Mouse (Mus musculus) MEL-GATA-1-ER (cell line): ENCODE measurements around the gene Cdyl.

Source experiments
- DNase-seq: peaks from one replicate; pipeline ENCODE4 v3.0.0-alpha.2; 2012; ENCODE audit warnings: low read depth; ENCODE audit errors: extremely low read depth

Cdyl gene

GRCm38 (mm10) chr13:35659406-35659985, at the start of gene Cdyl:
Gene Cdyl, plus strand, starts transcription at chr13:35659833.
- DNase-seq: no peak

- DNase-seq: no peak
These were observed 48.9 kb upstream of the Cdyl start for GRCm38 (mm10) chr13:35610718-35611117.

DNA sequence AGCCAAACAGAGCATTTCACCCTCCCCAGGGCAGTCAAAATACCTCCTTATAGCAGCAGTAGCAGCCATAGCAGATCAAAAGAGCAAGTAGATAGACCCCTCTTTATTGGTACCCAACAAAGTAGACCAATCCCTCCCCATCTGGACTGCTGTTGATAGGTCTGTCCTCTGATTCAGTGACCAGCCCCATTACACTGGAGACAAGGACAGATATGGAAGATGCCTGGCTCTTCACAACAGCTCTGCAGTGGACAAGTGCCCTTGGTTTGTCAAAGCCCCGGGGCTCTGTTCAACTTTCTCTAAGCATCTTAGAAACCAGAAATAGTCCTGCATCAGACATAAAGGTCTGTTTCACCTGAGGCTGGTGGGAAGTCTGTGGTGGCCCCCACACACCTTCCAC, 47.1 kb upstream of the Cdyl start:
- DNase-seq: no peak

DNA sequence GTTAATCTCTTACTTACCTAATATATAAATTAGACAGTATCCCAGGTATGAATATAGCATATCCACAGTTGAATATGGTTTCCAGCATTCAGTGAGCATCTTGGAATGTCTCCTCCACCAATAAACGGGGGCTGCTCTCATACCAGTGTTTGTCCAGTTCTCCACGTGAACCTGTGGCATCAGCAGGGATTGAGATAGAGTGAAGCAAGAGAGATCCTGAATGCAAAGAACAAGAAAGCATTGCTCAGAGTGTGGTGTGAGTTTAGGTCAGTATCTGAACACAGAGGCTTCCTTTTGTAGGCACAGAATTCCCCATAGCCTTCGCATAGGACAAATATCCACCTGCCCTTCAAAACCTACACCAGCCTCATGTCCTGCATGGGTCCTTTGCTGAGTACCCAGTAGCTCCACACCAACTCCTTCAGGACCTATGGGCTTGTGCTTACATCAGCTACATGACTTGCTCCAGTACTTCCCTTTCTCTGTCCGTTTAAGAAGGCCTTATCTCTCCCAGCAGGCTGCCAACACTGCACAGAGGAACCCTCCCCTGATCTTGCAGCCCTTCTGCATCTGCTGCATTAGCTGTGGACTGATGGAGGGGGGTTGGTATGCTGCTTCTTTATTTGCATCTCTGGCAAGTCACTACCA, 44.7 kb upstream of the Cdyl start:
- peak; percentile 97 for DNase-seq

DNA sequence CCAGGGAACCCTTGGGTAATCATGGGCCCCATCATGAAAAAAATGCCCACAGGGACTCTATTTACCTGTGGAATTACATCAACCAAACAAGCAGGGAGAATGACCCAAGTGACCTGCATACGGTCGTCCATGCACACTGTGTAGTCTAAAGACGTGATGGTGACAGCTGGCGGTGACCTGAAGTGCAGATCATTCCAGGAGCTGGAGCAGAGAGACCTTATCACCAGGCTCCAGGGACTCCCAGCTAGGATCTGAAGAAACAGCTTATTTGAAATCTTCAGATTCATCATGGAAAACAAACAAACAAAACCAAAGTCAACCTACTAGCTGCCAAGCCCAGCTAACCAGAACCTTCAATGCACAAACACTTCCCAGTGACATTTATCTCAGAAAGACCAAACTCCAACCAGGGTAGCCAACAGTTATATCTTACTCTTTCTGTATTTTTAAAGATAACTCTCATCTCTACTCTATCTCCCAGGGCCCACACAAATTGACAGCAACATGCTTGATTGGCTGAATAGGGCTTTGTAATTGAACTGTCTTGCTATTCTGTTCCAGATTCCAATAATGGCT, 43.0 kb upstream of the Cdyl start:
- no peak for DNase-seq

DNA sequence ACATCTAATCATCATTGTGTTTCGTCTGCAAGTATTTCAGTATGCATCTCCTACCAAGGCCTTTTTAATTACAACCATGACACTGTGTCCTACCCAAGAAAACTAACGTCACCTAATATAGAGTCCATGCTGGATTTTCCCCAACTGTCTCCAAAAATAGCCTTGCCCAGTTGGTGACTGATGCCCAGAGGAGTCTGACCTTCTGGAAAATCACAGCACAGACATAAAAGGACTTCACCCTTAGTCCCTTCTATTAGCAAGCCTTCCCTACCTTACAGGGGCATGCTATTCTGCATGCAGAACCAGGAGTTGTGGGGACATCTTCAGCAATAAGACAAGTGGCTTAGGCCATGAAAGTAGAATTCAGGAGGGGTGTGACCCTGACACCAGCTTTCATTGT, 40.3 kb upstream of the Cdyl start:
- DNase-seq: no peak

- no peak for DNase-seq
These were observed 38.9 kb upstream of the Cdyl start for GRCm38 (mm10) chr13:35620756-35621155.

DNA sequence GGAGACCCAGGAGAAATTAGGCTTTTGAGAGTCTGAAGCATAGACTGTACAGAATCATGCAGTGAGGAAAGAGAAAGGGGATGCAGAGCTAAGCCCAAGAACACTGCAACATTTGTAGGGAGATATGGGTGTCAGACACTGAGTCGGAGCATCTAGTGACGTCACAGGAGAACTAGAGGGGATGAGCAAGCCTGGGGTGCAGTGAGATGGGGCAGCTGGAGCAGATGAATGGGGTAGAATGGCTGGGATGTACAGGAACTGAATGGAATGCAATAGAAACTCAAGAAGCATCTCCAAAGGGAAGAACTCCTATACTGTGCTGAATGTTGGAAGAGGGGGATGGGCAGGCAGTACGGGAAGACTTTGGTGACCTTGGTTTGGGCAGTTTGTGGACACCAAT, 34.8 kb upstream of the Cdyl start:
- no peak for DNase-seq

DNA sequence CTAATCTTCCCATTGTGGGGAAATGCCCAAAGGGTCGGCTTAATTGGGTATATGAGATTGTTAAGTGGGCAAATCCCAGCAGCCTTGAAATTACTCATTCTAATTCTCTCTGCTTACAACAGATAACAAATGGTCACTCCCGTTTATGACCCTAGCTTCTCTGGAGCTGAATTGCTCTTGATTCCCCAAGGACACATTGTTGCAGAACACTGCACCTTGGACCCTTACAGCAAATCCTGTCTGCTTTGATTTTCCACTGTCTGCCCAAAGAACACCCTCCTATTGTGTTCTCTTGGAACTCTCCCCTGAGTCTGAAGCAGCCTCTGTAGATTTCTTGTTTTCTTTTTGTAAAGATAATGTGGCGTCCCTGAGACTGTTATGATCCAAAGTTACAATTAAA, 34.1 kb upstream of the Cdyl start:
- no peak for DNase-seq

- DNase-seq: no peak
These were observed 32.3 kb upstream of the Cdyl start for GRCm38 (mm10) chr13:35627319-35627718.

- peak; percentile 86 for DNase-seq
These were observed 12.4 kb upstream of the Cdyl start for GRCm38 (mm10) chr13:35647132-35647823.

DNA sequence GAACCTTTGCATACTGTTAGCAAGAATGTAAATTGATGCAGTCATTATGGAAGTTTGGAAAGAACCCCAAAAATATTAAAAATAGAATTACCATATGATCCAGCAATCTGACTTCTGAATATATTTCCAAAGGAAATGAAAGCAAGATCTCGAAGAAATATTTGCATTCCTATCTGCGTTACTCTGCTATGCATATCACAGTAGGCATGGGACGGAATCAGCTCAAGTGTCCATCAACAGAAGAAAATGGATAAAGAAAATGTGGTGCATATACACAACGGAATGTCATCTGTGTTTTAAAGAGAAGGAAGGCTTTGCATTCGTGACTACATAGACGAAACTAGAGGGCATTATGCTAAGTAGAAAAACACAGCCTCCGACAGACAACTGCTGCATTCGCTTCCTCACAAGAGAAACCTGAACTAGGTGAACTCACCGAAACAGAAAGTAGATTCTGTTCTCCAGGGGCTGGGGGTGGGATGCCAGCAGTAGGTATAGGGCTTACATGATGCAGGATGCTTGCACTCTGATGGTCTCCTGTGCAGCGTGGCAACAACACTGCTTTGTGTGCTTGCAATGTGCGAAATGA, 9.3 kb upstream of the Cdyl start:
- no peak for DNase-seq

DNA sequence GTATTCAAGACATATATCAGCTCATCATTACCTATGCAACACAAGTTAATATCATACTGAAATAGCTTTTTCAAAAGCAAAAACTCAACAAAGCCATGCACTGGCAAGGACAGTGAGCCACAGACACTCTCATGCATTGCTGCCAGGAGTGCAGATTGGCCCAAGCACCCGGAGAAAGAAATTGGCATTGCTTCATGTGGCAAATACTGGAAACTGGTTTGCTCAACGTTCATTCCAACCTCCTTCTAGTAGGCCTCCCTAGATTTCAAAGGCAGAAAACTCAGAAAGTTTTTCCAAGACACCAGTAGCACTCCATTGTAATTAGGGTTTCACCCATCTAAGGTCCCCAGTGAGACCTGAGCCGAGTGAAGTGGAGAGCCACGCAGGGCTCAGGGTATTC, 6.8 kb upstream of the Cdyl start:
- DNase-seq: no peak

GRCm38 (mm10) chr13:35656853-35657252, 2.8 kb upstream of the Cdyl start:
- DNase-seq: no peak

DNA sequence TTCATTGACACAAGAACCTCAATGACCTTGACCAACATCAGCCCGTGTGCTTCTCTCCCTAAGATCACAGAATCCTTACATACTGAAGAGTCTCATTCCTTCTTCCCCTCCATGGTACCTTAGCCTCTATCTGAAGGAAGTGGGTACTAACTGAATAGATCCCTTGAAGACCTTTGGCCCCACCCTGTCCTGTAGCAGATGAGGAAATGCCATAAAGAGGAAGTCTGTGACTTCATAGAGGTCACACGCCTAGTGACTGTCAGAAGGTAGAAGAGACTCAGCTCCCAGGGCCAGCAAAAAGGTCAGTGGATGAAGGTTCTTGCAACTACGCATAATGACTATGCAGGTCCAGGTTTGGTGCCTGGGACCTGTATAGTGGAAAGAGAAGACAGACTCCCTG, 5.8 kb downstream of the Cdyl start:
- peak; percentile 43 for DNase-seq

- DNase-seq: peak; percentile 19
These were observed 10.4 kb downstream of the Cdyl start for GRCm38 (mm10) chr13:35669910-35670469.

GRCm38 (mm10) chr13:35670875-35671274, 11.2 kb downstream of the Cdyl start:
- no peak for DNase-seq

GRCm38 (mm10) chr13:35676921-35677320, 17.3 kb downstream of the Cdyl start:
- peak; percentile 13 for DNase-seq

- DNase-seq: peak; percentile 93
These were observed 17.9 kb downstream of the Cdyl start for GRCm38 (mm10) chr13:35677433-35678051.

DNA sequence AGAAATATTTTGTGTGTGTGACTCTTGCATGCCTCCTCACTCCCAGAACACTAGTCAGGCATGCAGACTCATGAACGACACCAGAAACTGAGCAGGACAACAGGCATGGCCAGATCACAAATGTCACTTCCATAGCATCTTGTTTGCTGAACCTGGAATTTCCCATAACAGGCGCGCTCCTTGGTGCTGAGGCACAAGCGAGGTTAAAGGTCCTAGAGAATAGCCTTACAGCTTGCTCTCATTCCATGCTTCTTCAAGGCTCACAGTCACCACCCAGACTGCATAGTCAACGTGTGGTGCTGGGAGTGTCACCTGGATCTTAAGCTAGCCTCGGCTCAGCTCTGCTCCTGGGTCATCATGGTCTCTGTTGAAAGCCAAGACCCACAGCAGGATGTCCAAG, 19.1 kb downstream of the Cdyl start:
- no peak for DNase-seq

GRCm38 (mm10) chr13:35681361-35681760, 21.7 kb downstream of the Cdyl start:
- no peak for DNase-seq
